Mouse (Mus musculus): Measurements from ENCODE around the gene Slc44a5.
"Not testable (repeated sequence)": the region's sequence is repeated elsewhere in the genome, so short reads cannot be mapped to it uniquely, and the experiment has no call there.

The Slc44a5 gene

GRCm38 (mm10) chr3:154212551-154212950, 239.3 kb downstream of the Slc44a5 start:
- DNase-seq (ENCODE audit: low read depth in 1 of 2, low spot score in 2 of 2): no peak

GRCm38 (mm10) chr3:154215309-154215708, 242.1 kb downstream of the Slc44a5 start:
- no peak for DNase-seq (ENCODE audit: low read depth in 1 of 2, low spot score in 2 of 2)

DNA sequence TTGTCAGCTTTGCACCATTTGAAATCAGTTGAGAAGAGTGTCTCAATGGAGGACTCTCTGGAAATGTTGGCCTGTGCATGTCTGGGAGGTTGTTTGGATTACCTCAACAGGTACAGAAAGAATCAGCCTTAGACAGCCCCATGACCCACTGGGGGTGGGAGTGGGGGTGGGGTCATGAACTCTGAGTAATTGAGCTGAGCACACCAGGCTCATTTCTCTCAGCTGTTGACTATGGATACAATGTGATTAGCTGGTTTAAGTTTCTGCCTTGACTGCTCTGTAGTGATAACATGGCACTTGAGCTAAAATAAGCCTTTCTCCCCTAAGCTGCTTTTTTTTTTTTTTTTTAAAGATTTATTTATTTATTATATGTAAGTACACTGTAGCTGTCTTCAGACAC, 242.5 kb downstream of the Slc44a5 start:
- no peak for DNase-seq (ENCODE audit: low read depth in 1 of 2, low spot score in 2 of 2)

DNA sequence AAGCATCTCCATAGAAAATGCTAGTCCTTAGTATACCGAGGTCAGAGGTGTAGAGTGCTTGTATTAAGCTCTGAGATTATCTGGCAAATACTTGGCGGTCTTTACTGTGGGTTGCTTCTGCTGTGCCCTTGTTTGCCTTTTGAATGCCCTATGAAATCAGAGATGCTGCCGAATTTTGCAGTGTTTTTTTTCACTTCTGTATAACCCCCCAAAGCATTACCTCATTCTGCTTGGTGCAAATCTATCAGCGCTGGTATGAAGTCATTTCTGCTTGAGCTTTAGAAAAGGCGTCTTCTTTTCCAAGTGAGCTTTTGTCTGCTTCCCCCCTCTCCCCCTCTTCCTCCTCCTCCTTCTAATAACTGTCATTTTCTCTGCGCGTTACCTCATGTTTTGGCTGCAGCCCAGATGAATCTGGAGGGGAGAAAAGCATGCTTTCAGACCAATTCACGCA, 248.9 kb downstream of the Slc44a5 start:
- no peak for DNase-seq (ENCODE audit: low read depth in 1 of 2, low spot score in 2 of 2)

- DNase-seq (ENCODE audit: low read depth in 1 of 2, low spot score in 2 of 2): no peak
These were observed 249.5 kb downstream of the Slc44a5 start for GRCm38 (mm10) chr3:154222688-154223087.

GRCm38 (mm10) chr3:154226100-154226752, 253.0 kb downstream of the Slc44a5 start:
- peak in 1 of 2 experiments; percentile 17 for DNase-seq (ENCODE audit: low read depth in 1 of 2, low spot score in 2 of 2)

DNA sequence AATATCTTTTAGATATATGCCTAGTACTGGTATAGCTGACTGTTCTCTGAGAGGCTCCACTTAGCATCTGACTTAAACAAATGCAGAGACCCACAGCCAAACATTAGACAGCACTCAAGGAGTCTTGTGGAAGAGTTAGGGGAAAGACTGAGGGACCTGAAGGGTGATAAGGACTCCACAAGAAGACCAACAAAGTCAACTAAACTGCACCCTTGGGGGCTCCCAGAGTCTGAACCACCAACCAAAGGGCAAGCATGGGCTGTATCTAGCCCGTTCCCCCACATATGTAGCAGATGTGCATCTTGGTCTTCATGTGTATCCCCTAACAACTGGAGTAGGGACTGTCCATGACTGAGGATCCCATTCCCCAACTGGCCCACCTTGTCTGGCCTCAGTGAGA, 271.7 kb downstream of the Slc44a5 start:
- DNase-seq (ENCODE audit: low read depth in 1 of 2, low spot score in 2 of 2): no peak

DNA sequence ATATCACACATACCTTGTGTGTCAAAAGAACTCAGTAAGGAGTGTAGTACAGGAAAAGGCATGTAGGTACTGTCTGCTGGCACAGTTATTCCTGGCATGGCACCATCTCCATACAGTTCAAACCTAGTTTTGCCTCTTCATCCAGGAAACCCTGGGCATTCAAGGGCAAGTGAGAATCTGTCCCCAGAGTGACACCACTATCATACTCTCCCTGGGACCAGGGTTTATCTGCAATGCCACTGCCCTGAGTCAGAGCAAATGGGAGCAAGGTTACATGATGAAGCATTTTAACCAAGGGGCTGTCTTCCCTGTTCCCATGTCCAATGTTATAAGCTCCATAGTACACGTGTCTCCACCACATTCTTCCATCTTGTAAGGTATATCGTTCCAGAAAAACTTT, 278.2 kb downstream of the Slc44a5 start:
- no peak for DNase-seq (ENCODE audit: low read depth in 1 of 2, low spot score in 2 of 2)

DNA sequence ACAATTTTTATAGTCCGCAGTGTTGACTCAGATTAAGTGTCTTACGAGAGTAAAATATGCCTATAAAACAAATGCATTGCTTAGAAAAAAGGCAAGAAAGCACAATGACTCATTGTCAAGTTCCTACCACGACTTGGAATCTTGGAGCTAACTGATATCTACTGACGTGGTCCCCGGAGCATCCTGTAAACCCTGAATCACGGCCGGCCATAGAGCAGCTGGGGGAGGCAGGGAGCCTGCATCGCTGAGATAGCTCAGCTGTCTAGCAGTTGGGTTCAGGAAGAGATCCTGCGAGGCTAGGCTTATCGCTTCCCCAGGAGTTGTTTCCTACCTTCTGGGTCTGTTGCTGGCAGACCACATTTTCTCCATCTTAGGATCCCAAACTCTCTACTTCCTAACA, 279.0 kb downstream of the Slc44a5 start:
- no peak for DNase-seq (ENCODE audit: low read depth in 1 of 2, low spot score in 2 of 2)

GRCm38 (mm10) chr3:154254187-154254586, 281.0 kb downstream of the Slc44a5 start:
- not testable (repeated sequence) for DNase-seq (ENCODE audit: low read depth in 1 of 2, low spot score in 2 of 2)

- DNase-seq (ENCODE audit: low read depth in 1 of 2, low spot score in 2 of 2): no peak
These were observed 284.1 kb downstream of the Slc44a5 start for GRCm38 (mm10) chr3:154257312-154257711.

DNA sequence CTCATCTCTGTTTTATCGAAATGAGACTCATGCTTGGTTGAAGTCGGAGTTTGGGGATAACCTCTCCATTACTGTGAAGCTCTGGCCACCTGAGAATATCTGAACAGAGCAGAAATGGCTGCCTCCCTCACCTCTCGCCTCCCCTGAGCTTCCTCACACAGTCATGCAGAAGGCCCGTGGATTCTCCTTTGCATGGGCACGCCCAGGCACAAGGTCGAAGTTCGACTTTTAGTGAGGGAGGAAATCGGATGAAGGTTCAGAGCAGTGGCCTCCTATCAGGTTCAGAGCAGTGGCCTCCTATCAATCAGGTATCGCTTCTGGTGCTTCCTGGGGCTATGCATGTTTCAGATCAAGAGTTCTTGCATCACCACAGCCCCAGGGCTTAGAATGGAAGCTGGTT, 295.1 kb downstream of the Slc44a5 start:
- DNase-seq (ENCODE audit: low read depth in 1 of 2, low spot score in 2 of 2): no peak

DNA sequence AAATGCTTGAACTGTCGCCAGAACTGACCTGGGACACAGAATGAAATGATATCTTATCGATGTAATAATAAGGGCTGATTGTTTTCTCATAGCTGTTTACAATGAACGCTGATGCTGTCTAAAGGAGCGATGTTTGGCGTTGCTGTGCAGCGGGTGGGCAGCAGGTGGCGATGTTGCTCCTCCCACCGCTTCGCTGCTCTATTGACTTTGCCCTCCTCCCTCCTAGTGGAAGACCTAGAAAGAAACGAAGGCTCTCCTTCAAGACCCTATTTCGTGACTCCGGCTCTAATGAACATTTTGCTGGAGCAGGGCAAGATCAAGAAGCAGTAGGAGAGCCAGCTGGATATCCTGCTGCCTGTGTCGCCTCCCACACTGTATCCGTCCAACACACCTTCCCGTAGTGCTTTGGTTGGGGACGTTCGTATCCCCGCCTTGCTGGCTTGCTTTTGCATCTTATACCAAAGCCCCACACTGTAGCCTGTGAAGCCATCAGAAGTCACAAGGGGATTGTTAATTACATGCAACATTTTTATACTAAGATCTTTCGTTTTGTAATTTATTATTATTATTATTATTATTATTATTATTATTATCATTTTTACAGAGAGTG, 296.6 kb downstream of the Slc44a5 start:
- DNase-seq (ENCODE audit: low read depth in 1 of 2, low spot score in 2 of 2): peak in 1 of 2 experiments; percentile 3

DNA sequence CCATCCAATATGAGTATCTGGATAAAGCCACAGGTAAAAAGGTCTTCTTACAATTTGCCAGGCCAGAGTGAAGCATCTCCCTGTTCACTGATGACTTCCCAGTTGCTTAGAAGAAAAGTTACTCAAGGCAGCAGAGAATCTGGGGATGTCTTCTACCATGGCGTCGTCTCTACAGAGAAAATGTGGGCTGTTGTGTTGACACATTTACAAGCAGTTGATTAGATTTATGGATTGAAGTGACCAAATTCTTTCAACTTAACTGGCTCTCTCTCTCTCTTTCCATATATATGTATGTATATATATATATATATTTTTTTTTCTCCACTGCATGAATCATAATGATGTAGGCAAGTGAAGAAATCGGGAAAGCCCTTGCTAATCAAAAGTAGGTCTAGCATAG, 301.4 kb downstream of the Slc44a5 start:
- no peak for DNase-seq (ENCODE audit: low read depth in 1 of 2, low spot score in 2 of 2)

GRCm38 (mm10) chr3:154284260-154284659, 311.0 kb downstream of the Slc44a5 start:
- DNase-seq (ENCODE audit: low read depth in 1 of 2, low spot score in 2 of 2): no peak

DNA sequence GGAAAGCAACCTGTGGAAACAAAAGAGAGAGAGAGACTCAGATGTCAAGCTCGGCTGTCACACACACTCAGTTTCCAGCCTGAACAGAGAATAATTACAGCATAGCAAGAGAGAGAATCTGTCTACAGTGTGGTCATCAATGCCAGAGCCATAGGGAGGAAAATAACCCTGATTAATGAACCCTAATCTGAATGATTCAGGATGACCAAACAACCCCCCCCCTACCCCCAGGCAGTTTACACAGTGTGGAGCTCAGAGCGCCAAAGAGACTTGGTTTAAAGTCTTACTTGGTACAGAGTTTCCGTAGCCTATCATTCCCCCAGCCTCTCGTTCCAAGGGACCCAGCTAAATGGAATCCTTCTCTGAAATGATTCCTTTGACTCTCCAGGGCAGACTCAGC, 312.1 kb downstream of the Slc44a5 start:
- DNase-seq (ENCODE audit: low read depth in 1 of 2, low spot score in 2 of 2): no peak

DNA sequence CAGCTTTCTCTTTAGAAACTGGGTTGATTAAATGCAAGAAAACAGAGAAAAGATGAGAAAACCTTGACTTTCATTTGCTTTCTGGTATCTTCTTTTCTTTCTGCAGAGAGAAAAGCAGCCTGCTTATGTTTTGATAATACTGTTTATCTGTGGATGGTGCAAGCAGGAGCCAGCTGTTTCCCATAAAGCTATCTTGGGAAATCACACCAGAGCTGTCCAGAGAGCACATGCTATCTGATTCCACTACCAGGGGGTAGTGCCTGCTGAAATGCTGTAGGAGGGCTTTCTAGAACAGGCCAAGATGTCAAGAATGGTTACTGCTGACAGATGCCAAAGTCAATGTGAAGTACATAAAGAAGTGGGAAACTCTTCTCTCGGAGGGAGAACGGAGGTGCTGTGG, 314.0 kb downstream of the Slc44a5 start:
- no peak for DNase-seq (ENCODE audit: low read depth in 1 of 2, low spot score in 2 of 2)

DNA sequence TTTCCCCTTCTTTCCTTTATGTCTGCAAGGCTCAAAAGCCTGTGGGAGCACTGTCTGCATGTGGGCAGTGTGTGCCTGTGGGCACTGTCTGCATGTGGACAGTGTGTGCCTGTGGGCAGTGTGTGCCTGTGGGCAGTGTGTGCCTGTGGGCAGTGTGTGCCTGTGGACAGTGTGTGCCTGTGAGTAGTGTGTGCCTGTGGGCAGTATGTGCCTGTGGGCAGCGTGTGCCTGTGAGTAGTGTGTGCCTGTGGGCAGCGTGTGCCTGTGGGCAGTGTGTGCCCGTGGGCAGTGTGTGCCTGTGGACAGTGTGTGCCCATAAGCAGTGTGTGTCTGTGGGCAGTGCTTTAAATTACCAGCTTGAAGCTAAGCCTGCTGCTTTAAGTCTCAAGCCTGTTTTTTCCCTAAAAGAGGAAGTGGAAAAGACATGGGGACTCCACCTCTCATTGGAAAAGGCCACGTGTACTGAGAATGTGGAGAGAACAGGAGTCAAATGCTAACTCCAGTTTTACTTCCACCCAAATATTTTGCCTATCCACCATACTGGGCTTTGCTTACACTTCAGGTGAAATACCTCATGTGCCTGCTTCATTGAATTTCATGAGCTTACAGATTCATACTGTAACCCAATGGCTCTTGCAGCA, 315.3 kb downstream of the Slc44a5 start:
- DNase-seq (ENCODE audit: low read depth in 1 of 2, low spot score in 2 of 2): no peak

DNA sequence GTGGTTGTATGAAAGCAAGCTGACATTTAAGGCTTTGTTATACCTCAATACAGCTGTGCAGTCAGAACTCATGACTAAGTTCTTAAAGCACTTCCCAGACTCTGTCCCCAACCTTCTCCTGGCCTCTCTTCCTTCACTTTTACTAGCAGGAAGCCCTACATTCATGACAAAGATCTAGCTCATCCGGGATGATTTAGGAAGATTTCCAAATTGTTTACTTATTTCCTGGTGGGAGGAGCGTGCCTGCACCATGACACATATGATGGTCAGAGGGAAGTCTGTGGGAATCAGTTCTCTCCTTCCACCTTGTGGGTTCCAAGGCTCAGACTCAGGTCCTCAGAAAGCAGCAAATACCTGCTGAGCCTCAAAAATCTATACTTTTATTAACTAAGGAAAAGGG, 317.1 kb downstream of the Slc44a5 start:
- no peak for DNase-seq (ENCODE audit: low read depth in 1 of 2, low spot score in 2 of 2)

GRCm38 (mm10) chr3:154292126-154292525, 318.9 kb downstream of the Slc44a5 start:
- DNase-seq (ENCODE audit: low read depth in 1 of 2, low spot score in 2 of 2): no peak

- DNase-seq (ENCODE audit: low read depth in 1 of 2, low spot score in 2 of 2): no peak
These were observed 320.7 kb downstream of the Slc44a5 start for GRCm38 (mm10) chr3:154293839-154294490.
